Mouse (Mus musculus): ENCODE data around the gene Itga5.

- no peak for TF ChIP-seq CTCF (IDR thresholded peaks at IDR 0.05; ENCODE audit: control insufficient read depth, insufficient read depth, insufficient read length)
- no peak for TF ChIP-seq USF1 (IDR thresholded peaks at IDR 0.05; ENCODE audit: low read depth)
- no peak for TF ChIP-seq MYOD1 (IDR thresholded peaks at IDR 0.05; ENCODE audit: control insufficient read depth, insufficient read length, low read depth)
- no peak for TF ChIP-seq MYOG (IDR thresholded peaks at IDR 0.05; ENCODE audit: control insufficient read depth, extremely low read depth, insufficient read length)
- no peak for TF ChIP-seq FOSL1 (IDR thresholded peaks at IDR 0.05; ENCODE audit: insufficient read depth, low read length, poor library complexity, severe bottlenecking)
Measured at GRCm38 (mm10) chr15:103317731-103318130, 48.8 kb downstream of the Itga5 start.
